Mouse (Mus musculus) MEL (cell line): ENCODE measurements around the gene Pld5. TPM values are rescaled to one million over a fixed set of nuclear protein-coding genes. Genes with fewer than 3 reads are reported as not detected.

Source experiments
- DNase-seq: peaks from one replicate; pipeline ENCODE4 v3.0.0; 2011; ENCODE audit warnings: low read depth, low spot score
- H3K27ac ChIP-seq: 2 replicates; pipeline ENCODE4 v1.5.1; 2012; ENCODE audit warnings: low read depth, mild to moderate bottlenecking, control low read depth, low read length, moderate library complexity; ENCODE audit not compliant: control insufficient read depth
- H3K27me3 ChIP-seq, 2 experiments: fragments of 150-350 bp in 1 of 2; sonication (generic) in 1 of 2; 2 replicates each; pipeline ENCODE4 v1.6.1; 2012; ENCODE audit warnings: low read length in 2 of 2, mild to moderate bottlenecking in 2 of 2, improper control_type of control experiment in 1 of 2, moderate library complexity in 1 of 2; ENCODE audit not compliant: insufficient read depth in 2 of 2, control insufficient read depth in 1 of 2
- H3K36me3 ChIP-seq, 2 experiments: 2 replicates each; pipeline ENCODE4 v1.6.1; 2012 to 2014; ENCODE audit warnings: low read length in 2 of 2, improper control_type of control experiment in 1 of 2, inconsistent platforms in 1 of 2, mild to moderate bottlenecking in 1 of 2; ENCODE audit not compliant: insufficient read depth in 2 of 2, control insufficient read depth in 1 of 2
- H3K4me1 ChIP-seq, 2 experiments: fragments of 150-350 bp in 1 of 2; sonication (generic) in 1 of 2; 2 replicates each; pipeline ENCODE4 v1.6.1; 2012; ENCODE audit warnings: low read length in 2 of 2, improper control_type of control experiment in 1 of 2, mild to moderate bottlenecking in 1 of 2; ENCODE audit not compliant: insufficient read depth in 2 of 2, control insufficient read depth in 1 of 2
- H3K4me3 ChIP-seq, 2 experiments: fragments of 150-350 bp in 1 of 2; sonication (generic) in 1 of 2; 2 replicates each; pipeline ENCODE4 v1.5.1; 2012; ENCODE audit warnings: low read depth in 2 of 2, low read length in 2 of 2, mild to moderate bottlenecking in 2 of 2, moderate library complexity in 2 of 2, control low read depth in 1 of 2, improper control_type of control experiment in 1 of 2; ENCODE audit not compliant: control insufficient read depth in 1 of 2, insufficient read depth in 1 of 2
- H3K79me2 ChIP-seq: 2 replicates; pipeline ENCODE4 v1.6.1; 2012; ENCODE audit warnings: mild to moderate bottlenecking, low read length, moderate library complexity; ENCODE audit not compliant: control insufficient read depth, poor library complexity, insufficient read depth
- H3K9ac ChIP-seq: 2 replicates; pipeline ENCODE4 v1.6.1; 2012; ENCODE audit warnings: low read depth, mild to moderate bottlenecking, control low read depth, low read length, moderate library complexity; ENCODE audit not compliant: control insufficient read depth, poor library complexity, severe bottlenecking
- H3K9me3 ChIP-seq: fragments of 150-350 bp; sonication (generic); replicated peaks from 2 replicates; pipeline ENCODE4 v1.6.1; 2012; ENCODE audit warnings: mild to moderate bottlenecking, low read length, improper control_type of control experiment, moderate library complexity; ENCODE audit not compliant: insufficient read depth
- CHD1 ChIP-seq: IDR thresholded peaks from 2 replicates; pipeline ENCODE4 v1.6.1; 2012; ENCODE audit warnings: low read depth, mild to moderate bottlenecking, inconsistent platforms, low read length, improper control_type of control experiment
- GATA1 ChIP-seq: IDR thresholded peaks from 2 replicates; pipeline ENCODE4 v1.6.1; 2011; ENCODE audit warnings: low read depth, low read length, improper control_type of control experiment
- JUND ChIP-seq: IDR thresholded peaks from 2 replicates; pipeline ENCODE4 v1.6.1; 2011; ENCODE audit warnings: low read depth, mild to moderate bottlenecking, improper control_type of control experiment, low read length
- MYC ChIP-seq: IDR thresholded peaks from 2 replicates; pipeline ENCODE4 v1.6.1; 2011; ENCODE audit warnings: low read depth, mild to moderate bottlenecking, low read length, improper control_type of control experiment, moderate library complexity
- NRF1 ChIP-seq: IDR thresholded peaks from 2 replicates; pipeline ENCODE4 v1.6.1; 2014; ENCODE audit warnings: low read depth, mild to moderate bottlenecking, inconsistent platforms, low read length, improper control_type of control experiment, moderate library complexity; ENCODE audit not compliant: poor library complexity, insufficient read depth, severe bottlenecking
- TBP ChIP-seq: IDR thresholded peaks from 2 replicates; pipeline ENCODE4 v1.8.0; 2011; ENCODE audit warnings: low read depth, low read length, improper control_type of control experiment
- TCF12 ChIP-seq: IDR thresholded peaks from 2 replicates; pipeline ENCODE4 v1.6.1; 2014; ENCODE audit warnings: low read depth, mild to moderate bottlenecking, inconsistent platforms, low read length, improper control_type of control experiment, moderate library complexity
- UBTF ChIP-seq: IDR thresholded peaks from 2 replicates; pipeline ENCODE4 v1.6.1; 2012; ENCODE audit warnings: low read depth, mild to moderate bottlenecking, inconsistent platforms, low read length, improper control_type of control experiment, moderate library complexity, borderline replicate concordance; ENCODE audit not compliant: insufficient read depth
- USF1 ChIP-seq: IDR thresholded peaks from 2 replicates; pipeline ENCODE4 v1.6.1; 2014; ENCODE audit warnings: low read depth, mild to moderate bottlenecking, inconsistent platforms, low read length, improper control_type of control experiment, moderate library complexity
- ZKSCAN1 ChIP-seq: IDR thresholded peaks from 2 replicates; pipeline ENCODE4 v1.6.1; 2012; ENCODE audit warnings: low read depth, mild to moderate bottlenecking, inconsistent platforms, low read length, improper control_type of control experiment, moderate library complexity
- ZNF384 ChIP-seq: IDR thresholded peaks from 2 replicates; pipeline ENCODE4 v1.6.1; 2012; ENCODE audit warnings: low read depth, mild to moderate bottlenecking, inconsistent platforms, low read length, improper control_type of control experiment
- polyA plus RNA-seq, 2 experiments: library from polyadenylated mRNA; stranded (reverse) in 1 of 2; unstranded in 1 of 2; fragments of >175 nt in 1 of 2; fragments of >200 nt in 1 of 2; gene quantifications; 2 replicates each; pipeline versions ENCODE4 v1.2.1 to v1.2.4; 2012; ENCODE audit warnings: low replicate concordance in 2 of 2, low read depth in 1 of 2; ENCODE audit not compliant: insufficient read length in 2 of 2, insufficient read depth in 1 of 2, missing spikeins in 1 of 2
- total RNA-seq: library from RNA; depleted of rRNA; stranded (reverse); fragments of 300-350 nt; gene quantifications from 2 replicates; pipeline ENCODE4 v1.2.3, GENCODE M21; 2012

The Pld5 gene
- total and polyA plus RNA-seq, 3 experiments: 0.01 TPM; not detected in 2

- H3K9me3 ChIP-seq: no peaks in the 10 kb centered on the region
- H3K27me3 ChIP-seq: no peaks in the 10 kb centered on the region; a peak in 1 of 4 replicates
- no peak for DNase-seq
- no peak overlapping the region for H3K9ac ChIP-seq
- no peaks in the 10 kb centered on the region for H3K79me2 ChIP-seq
- H3K4me1 ChIP-seq: no peaks in the 10 kb centered on the region
- TF ChIP-seq GATA1 (no peak), USF1 (peak; percentile 14; the same call in 1 of the 2 replicates)
- TF ChIP-seq, all 39 proteins: peak for 1
- H3K4me3 ChIP-seq: no peak overlapping the region
- H3K36me3 ChIP-seq: no peaks in the 10 kb centered on the region
- no peak overlapping the region for H3K27ac ChIP-seq
Measured at GRCm38 (mm10) chr1:176092119-176092518, 183.0 kb downstream of the Pld5 start.

- no peaks in the 10 kb centered on the region for H3K4me1 ChIP-seq
- H3K36me3 ChIP-seq: no peaks in the 10 kb centered on the region
- no peak overlapping the region for H3K9ac ChIP-seq
- no peaks in the 10 kb centered on the region; a peak in 2 of 4 replicates for H3K27me3 ChIP-seq
- TF ChIP-seq MYC (no peak), ZNF384 (no peak), TCF12 (no peak), CHD1 (no peak), ZKSCAN1 (no peak), JUND (no peak), UBTF (no peak)
- no peak for DNase-seq
- H3K4me3 ChIP-seq: no peak overlapping the region
- H3K79me2 ChIP-seq: no peaks in the 10 kb centered on the region
- no peaks in the 10 kb centered on the region for H3K9me3 ChIP-seq
- no peak overlapping the region for H3K27ac ChIP-seq
Measured at GRCm38 (mm10) chr1:176089382-176089781, 185.7 kb downstream of the Pld5 start.

GRCm38 (mm10) chr1:176085952-176086648, 189.0 kb downstream of the Pld5 start:
- Histone ChIP-seq H3K36me3 (no peaks in the 10 kb centered on the region), H3K4me3 (no peak overlapping the region), H3K27ac (no peak overlapping the region), H3K27me3 (no peaks in the 10 kb centered on the region; a peak in 1 of 4 replicates), H3K9ac (no peak overlapping the region), H3K79me2 (no peaks in the 10 kb centered on the region), H3K9me3 (no peaks in the 10 kb centered on the region), H3K4me1 (no peaks in the 10 kb centered on the region)
- DNase-seq: no peak
- TF ChIP-seq TBP (no peak), NRF1 (no peak)
